21 mouse cellular contexts compared by ENCODE assay signal in the genomic region with DNA sequence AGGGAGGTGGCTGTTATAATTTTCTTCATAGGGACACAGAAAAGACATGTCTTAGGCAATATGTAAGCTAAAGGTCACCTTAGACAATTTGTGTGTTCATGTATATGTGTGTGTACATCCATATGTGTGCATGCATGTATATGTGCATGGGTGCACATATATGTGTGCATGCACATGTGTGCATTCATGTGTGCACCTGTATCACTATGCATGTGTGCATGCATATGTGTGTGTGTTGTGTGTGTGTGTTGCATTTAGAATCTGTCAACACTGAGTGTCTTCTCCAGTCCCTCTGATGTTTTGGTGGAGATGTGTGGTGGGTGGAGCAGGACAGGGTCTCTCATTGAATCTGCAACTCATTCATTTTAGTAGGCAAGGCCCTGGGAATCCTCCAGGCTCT. TPM values are rescaled to one million over a fixed set of nuclear protein-coding genes. Genes with fewer than 3 reads are reported as not detected.
DNase-seq lines count a peak whose midpoint lies in the region; ATAC-seq and TF ChIP-seq lines count a peak whose summit lies in the region.
"Had no signal": no experiment of that assay in that cellular context is flagged by ENCODE, and none has a peak within 500 bp of the region (broad histone marks: within the 10 kb centered on the region; RNA-seq: fewer than 3 reads in every experiment).

No protein-coding gene starts in this region.

- TF ChIP-seq RAD21 in MEL (IDR thresholded peaks at IDR 0.05; ENCODE audit: low read depth, low read length), result no peak

- H3ac ChIP-seq in myocyte (ENCODE audit: control insufficient read depth, insufficient read length), result no peak overlapping the region

- no peak overlapping the region for H3K4me2 ChIP-seq in myocyte (ENCODE audit: low read depth)

- no peak overlapping the region for H3K27ac ChIP-seq in MEL (ENCODE audit: control insufficient read depth, low read depth, low read length)

- peaks cover 2 to 3% of the 10 kb centered on the region in 2 experiments; a peak in 3 of 4 replicates for H3K4me1 ChIP-seq in MEL (ENCODE audit: control insufficient read depth in 1 of 2, insufficient read depth in 2 of 2, low read length in 2 of 2)

- no peak for ATAC-seq in monocyte, adult 5-6 weeks (replicated peaks; ENCODE audit: insufficient number of reproducible peaks, low FRiP score, low TSS enrichment, poor library complexity, severe bottlenecking)
- ATAC-seq: activated CD4-positive, CD25-positive, alpha-beta regulatory T cell, adult 4 months; CD4-positive, CD25-positive, alpha-beta regulatory T cell, adult 4 months; Patski had no signal

- H3K36me3 ChIP-seq in MEL (ENCODE audit: control insufficient read depth in 1 of 2, insufficient read depth in 2 of 2, low read length in 2 of 2), result peaks cover 0 to under 1% of the 10 kb centered on the region in 2 experiments; a peak in 1 of 4 replicates
- H3K36me3 ChIP-seq in myocyte (ENCODE audit: control insufficient read depth, insufficient read depth), result no peaks in the 10 kb centered on the region
- H3K36me3 ChIP-seq: G1E had no signal

- H3K27me3 ChIP-seq in MEL (ENCODE audit: control insufficient read depth in 1 of 2, insufficient read depth in 2 of 2, low read length in 2 of 2), result no peaks in the 10 kb centered on the region
- H3K27me3 ChIP-seq in myocyte (ENCODE audit: control insufficient read depth, insufficient read depth, insufficient read length), result no peaks in the 10 kb centered on the region
- H3K27me3 ChIP-seq: Patski had no signal

- no peaks in the 10 kb centered on the region for H3K9me3 ChIP-seq in MEL (replicated peaks; ENCODE audit: insufficient read depth, low read length)
- H3K9me3 ChIP-seq: G1E had no signal

- H3K4me3 ChIP-seq in MEL (ENCODE audit: control insufficient read depth in 1 of 2, insufficient read depth in 1 of 2, low read depth in 2 of 2, low read length in 2 of 2) (no peak overlapping the region), myocyte (no peak overlapping the region)

- TF ChIP-seq EP300 in MEL (IDR thresholded peaks at IDR 0.05; ENCODE audit: low read depth in 1 of 2, low read length in 2 of 2), result no peak

- no peak for TF ChIP-seq POLR2A in MEL (IDR thresholded peaks at IDR 0.05; ENCODE audit: control insufficient read depth in 1 of 2, insufficient read depth in 1 of 2, low read depth in 1 of 2, low read length in 2 of 2, poor library complexity in 1 of 2)
- peak; percentile 33 for TF ChIP-seq POLR2A in myocyte (IDR thresholded peaks at IDR 0.05; ENCODE audit: insufficient read length, low read depth)

- H3K9ac ChIP-seq in MEL (ENCODE audit: control insufficient read depth, low read depth, low read length, poor library complexity, severe bottlenecking), result no peak overlapping the region

- DNase-seq in MEL (ENCODE audit: low read depth, low spot score), result no peak
- DNase-seq in right cerebral cortex, adult 2 months (ENCODE audit: low spot score in 2 of 2), result no peak
- DNase-seq: adrenal gland, adult 2 months; adrenal gland, adult 8-10 months; adrenal gland, postnatal 10 days; adrenal gland, postnatal 14 days; adrenal gland, postnatal 25 days; adrenal gland, postnatal 36 days; B cell, adult 2 months; cerebellum, adult 11 months; cerebellum, adult 11-12 months; cerebellum, adult 18-20 months; cerebellum, adult 2 months had no signal

- no peaks in the 10 kb centered on the region for H3K79me2 ChIP-seq in MEL (ENCODE audit: control insufficient read depth, insufficient read depth, low read length, poor library complexity)
- H3K79me2 ChIP-seq in myocyte (ENCODE audit: control insufficient read depth, insufficient read depth), result no peaks in the 10 kb centered on the region

- TF ChIP-seq CTCF in MEL (IDR thresholded peaks at IDR 0.05 in 2 of 3, conservative IDR thresholded peaks at IDR 0.05 in 1 of 3; ENCODE audit: control insufficient read depth in 1 of 3, insufficient read depth in 1 of 3, low read depth in 2 of 3, low read length in 3 of 3, poor library complexity in 1 of 3, severe bottlenecking in 1 of 3), result no peak

TF ChIP-seq in MEL, 35 proteins besides CTCF, POLR2A, EP300 and RAD21:
- TF ChIP-seq MYC (IDR thresholded peaks at IDR 0.05; ENCODE audit: low read depth, low read length) (no peak), USF2 (IDR thresholded peaks at IDR 0.05; ENCODE audit: borderline replicate concordance in 1 of 2, insufficient read depth in 1 of 2, low read depth in 1 of 2, low read length in 2 of 2) (no peak), CHD2 (IDR thresholded peaks at IDR 0.05; ENCODE audit: low read length) (no peak), MAX (IDR thresholded peaks at IDR 0.05; ENCODE audit: low read length) (no peak), MXI1 (IDR thresholded peaks at IDR 0.05; ENCODE audit: low read depth, low read length) (no peak), TBP (IDR thresholded peaks at IDR 0.05; ENCODE audit: low read depth, low read length) (no peak), POLR2AphosphoS5 (IDR thresholded peaks at IDR 0.05; ENCODE audit: borderline replicate concordance, low read depth, low read length) (peak; percentile 31; the same call in 1 of the 2 replicates), GATA1 (IDR thresholded peaks at IDR 0.05; ENCODE audit: low read depth, low read length) (no peak)

TF ChIP-seq in myocyte, 11 proteins besides CTCF, POLR2A, EP300 and RAD21:
- TF ChIP-seq POLR2AphosphoS2 (IDR thresholded peaks at IDR 0.05; ENCODE audit: insufficient read length, low read depth) (peak; percentile 90), MAX (IDR thresholded peaks at IDR 0.05; ENCODE audit: low read depth) (no peak)

RNA-seq across cellular contexts. Expression of a gene that starts 12.3 kb away (rescaled TPM):
- total RNA-seq in MEL (2012; rRNA removed), result not detected in 2 replicates
- polyA plus RNA-seq in MEL (2012; ENCODE audit: insufficient read depth in 1 of 2, insufficient read length in 2 of 2, low read depth in 1 of 2, low replicate concordance in 2 of 2, missing spikeins in 1 of 2) (not detected), myocyte (2012; fragmentation: generic; extraction: Trizol) (1,055 TPM)
- total RNA-seq in monocyte, adult 5-6 weeks (2017), result not detected in 3 replicates
- total RNA-seq: CH12.LX, ES-E14, G1E had no signal
- polyA plus RNA-seq: activated CD4-positive, CD25-positive, alpha-beta regulatory T cell, adult 4 months; adrenal gland, adult 2 months; CD4-positive, CD25-positive, alpha-beta regulatory T cell, adult 4 months; G1E; Patski had no signal

RNA-seq across cellular contexts. Expression of a gene that starts 18.2 kb away (rescaled TPM):
- not detected in 2 replicates for total RNA-seq in MEL (2012; rRNA removed)
- polyA plus RNA-seq in MEL (2012; ENCODE audit: insufficient read depth in 1 of 2, insufficient read length in 2 of 2, low read depth in 1 of 2, low replicate concordance in 2 of 2, missing spikeins in 1 of 2) (not detected), myocyte (2012; fragmentation: generic; extraction: Trizol) (4.8 TPM)
- total RNA-seq in monocyte, adult 5-6 weeks (2017), result not detected in 3 replicates
- total RNA-seq: CH12.LX had no signal
- polyA plus RNA-seq: activated CD4-positive, CD25-positive, alpha-beta regulatory T cell, adult 4 months; CD4-positive, CD25-positive, alpha-beta regulatory T cell, adult 4 months; G1E had no signal
